Mouse (Mus musculus): Measurements from ENCODE around the gene Gsto2.

- TF ChIP-seq CTCF (IDR thresholded peaks at IDR 0.05) (no peak), EP300 (IDR thresholded peaks at IDR 0.05; ENCODE audit: insufficient read depth, low read depth, low read length) (no peak), POLR2A (IDR thresholded peaks at IDR 0.05; ENCODE audit: insufficient read depth, low read depth, low read length) (no peak)
These were observed 68.8 kb downstream of the Gsto2 start for GRCm38 (mm10) chr19:47934146-47934545.
